Mouse (Mus musculus) brain, embryonic 18.5 days (tissue): ENCODE measurements around the gene Ppp1r16b.

Source experiments
- DNase-seq: peaks from one replicate; pipeline ENCODE4 v3.0.0-alpha.2; 2012; ENCODE audit warnings: low read depth, low spot score

Ppp1r16b gene

GRCm38 (mm10) chr2:158665098-158665497 lies at the start of gene Ppp1r16b:
TSS of gene Ppp1r16b (plus strand) at chr2:158665398.
- DNase-seq: no peak

GRCm38 (mm10) chr2:158615702-158616101 lies 49.5 kb upstream of the Ppp1r16b start:
- no peak for DNase-seq

- no peak for DNase-seq
These were observed 48.9 kb upstream of the Ppp1r16b start for GRCm38 (mm10) chr2:158616296-158616695.

GRCm38 (mm10) chr2:158616790-158617189 lies 48.4 kb upstream of the Ppp1r16b start:
- DNase-seq: no peak

- DNase-seq: peak; percentile 87
These were observed 40.4 kb upstream of the Ppp1r16b start, which contains the start of gene Actr5 for GRCm38 (mm10) chr2:158624718-158625222. TSS of gene Actr5 (plus strand) at chr2:158624888.

- no peak for DNase-seq
These were observed 40.0 kb upstream of the Ppp1r16b start for GRCm38 (mm10) chr2:158625231-158625630.

- no peak for DNase-seq
These were observed 39.5 kb upstream of the Ppp1r16b start for GRCm38 (mm10) chr2:158625697-158626096.

- DNase-seq: no peak
These were observed 36.3 kb upstream of the Ppp1r16b start for GRCm38 (mm10) chr2:158628858-158629257.

- no peak for DNase-seq
These were observed 35.8 kb upstream of the Ppp1r16b start for GRCm38 (mm10) chr2:158629414-158629813.

- no peak for DNase-seq
These were observed 33.3 kb upstream of the Ppp1r16b start for GRCm38 (mm10) chr2:158631873-158632272.

GRCm38 (mm10) chr2:158641869-158642268 lies 23.3 kb upstream of the Ppp1r16b start:
- no peak for DNase-seq

GRCm38 (mm10) chr2:158642587-158642986 lies 22.6 kb upstream of the Ppp1r16b start:
- DNase-seq: no peak

- DNase-seq: no peak
These were observed 21.4 kb upstream of the Ppp1r16b start for GRCm38 (mm10) chr2:158643791-158644190.

GRCm38 (mm10) chr2:158651159-158651908 lies 13.9 kb upstream of the Ppp1r16b start:
- DNase-seq: no peak

GRCm38 (mm10) chr2:158652985-158653384 lies 12.2 kb upstream of the Ppp1r16b start:
- no peak for DNase-seq

- no peak for DNase-seq
These were observed 10.5 kb upstream of the Ppp1r16b start for GRCm38 (mm10) chr2:158654717-158655116.

GRCm38 (mm10) chr2:158655806-158656205 lies 9.4 kb upstream of the Ppp1r16b start:
- DNase-seq: no peak

GRCm38 (mm10) chr2:158658822-158659221 lies 6.4 kb upstream of the Ppp1r16b start:
- no peak for DNase-seq

- DNase-seq: no peak
These were observed 5.9 kb upstream of the Ppp1r16b start for GRCm38 (mm10) chr2:158659346-158659745.

- DNase-seq: no peak
These were observed 1.0 kb downstream of the Ppp1r16b start for GRCm38 (mm10) chr2:158666071-158666800.

GRCm38 (mm10) chr2:158667022-158667670 lies 1.9 kb downstream of the Ppp1r16b start:
- DNase-seq: no peak
